8 mouse cellular contexts compared by ENCODE assay signal in genomic region chr2:75883543-75883942, GRCm38 (mm10). TPM values are rescaled to one million over a fixed set of nuclear protein-coding genes. Genes with fewer than 3 reads are reported as not detected.
DNase-seq lines count a peak whose midpoint lies in the region; ATAC-seq lines count a peak whose summit lies in the region.

No protein-coding gene starts in this region.

- H3K36me3 ChIP-seq in midbrain, embryonic 14.5 days (ENCODE audit: control insufficient read depth, insufficient read depth, low read length) = peaks cover 15% of the 10 kb centered on the region; the same call in 1 of the 2 replicates
- H3K36me3 ChIP-seq in midbrain, embryonic 16.5 days (ENCODE audit: control insufficient read depth, insufficient read depth, low read length) = no peaks in the 10 kb centered on the region
- H3K36me3 ChIP-seq in limb, embryonic 10.5 days = peaks cover 10% of the 10 kb centered on the region

- no peak overlapping the region for H3K4me3 ChIP-seq in midbrain, embryonic 14.5 days (replicated peaks; ENCODE audit: low read depth, low read length)
- no peak overlapping the region for H3K4me3 ChIP-seq in midbrain, embryonic 16.5 days (ENCODE audit: low read depth, low read length)
- H3K4me3 ChIP-seq in limb, embryonic 10.5 days = no peak overlapping the region

- peak; percentile 81 for DNase-seq in midbrain, embryonic 14.5 days
- peak; percentile 82 for DNase-seq in adipocyte (ENCODE audit: low spot score)
- peak; percentile 57 to 68 for DNase-seq in cerebellum, postnatal 36 days
- DNase-seq in heart, postnatal 36 days = peak; percentile 69 to 75
- peak; percentile 68 for DNase-seq in limb, embryonic 10.5 days (ENCODE audit: low spot score)
- DNase-seq in retina, embryonic 14.5 days (ENCODE audit: low spot score) = peak; percentile 81
- peak; percentile 42 to 48 for DNase-seq in thymus, postnatal 36 days

- no peaks in the 10 kb centered on the region for H3K27me3 ChIP-seq in midbrain, embryonic 14.5 days (ENCODE audit: control insufficient read depth, insufficient read depth, low read length)
- H3K27me3 ChIP-seq in midbrain, embryonic 16.5 days (ENCODE audit: control insufficient read depth, insufficient read depth, low read depth, low read length) = no peaks in the 10 kb centered on the region
- no peaks in the 10 kb centered on the region for H3K27me3 ChIP-seq in limb, embryonic 10.5 days (ENCODE audit: low read depth, poor library complexity, severe bottlenecking)

- WGBS in midbrain, embryonic 14.5 days = 74% methylated on average over 1 of the region's 1 CpGs
- 60% methylated on average over 1 of the region's 1 CpGs for WGBS in midbrain, embryonic 16.5 days
- WGBS in limb, embryonic 10.5 days = 63% methylated on average over 1 of the region's 1 CpGs

- no peak overlapping the region for H3K4me2 ChIP-seq in midbrain, embryonic 14.5 days (ENCODE audit: low read length)
- no peak overlapping the region for H3K4me2 ChIP-seq in midbrain, embryonic 16.5 days (ENCODE audit: low read length)

- no peaks in the 10 kb centered on the region for H3K9me3 ChIP-seq in midbrain, embryonic 14.5 days (ENCODE audit: control insufficient read depth, low read length)
- H3K9me3 ChIP-seq in midbrain, embryonic 16.5 days (replicated peaks; ENCODE audit: control insufficient read depth, low read length, poor library complexity, severe bottlenecking) = no peaks in the 10 kb centered on the region
- H3K9me3 ChIP-seq in limb, embryonic 10.5 days (replicated peaks) = no peaks in the 10 kb centered on the region

- intact Hi-C loops in heart, postnatal 36 days (cut with DNase I) = loop anchor here (1.0 kb wide), 2 partner anchors 81 to 187 kb away; no protein-coding TSS in a partner anchor

- H3K4me1 ChIP-seq in midbrain, embryonic 14.5 days (ENCODE audit: control insufficient read depth, insufficient read depth, low read length) = no peaks in the 10 kb centered on the region
- H3K4me1 ChIP-seq in midbrain, embryonic 16.5 days (ENCODE audit: control insufficient read depth, insufficient read depth, low read length) = no peaks in the 10 kb centered on the region
- peaks cover 4% of the 10 kb centered on the region; the same call in 1 of the 2 replicates for H3K4me1 ChIP-seq in limb, embryonic 10.5 days

- H3K27ac ChIP-seq in midbrain, embryonic 14.5 days (replicated peaks; ENCODE audit: low read depth, low read length) = no peak overlapping the region
- H3K27ac ChIP-seq in midbrain, embryonic 16.5 days (ENCODE audit: low read length) = no peak overlapping the region
- no peak overlapping the region for H3K27ac ChIP-seq in limb, embryonic 10.5 days

- no peak overlapping the region for H3K9ac ChIP-seq in midbrain, embryonic 14.5 days (replicated peaks; ENCODE audit: low read length)
- no peak overlapping the region for H3K9ac ChIP-seq in midbrain, embryonic 16.5 days (ENCODE audit: low read depth, low read length)

- ATAC-seq in midbrain, embryonic 14.5 days (ENCODE audit: low FRiP score, low TSS enrichment) = no peak
- no peak for ATAC-seq in midbrain, embryonic 16.5 days

RNA-seq across cellular contexts. Expression of gene Agps, which starts 51.6 kb away (rescaled TPM):
- polyA plus RNA-seq in midbrain, embryonic 14.5 days (2014; fragmentation: Nextera tagmentation; extraction: Ambion mirVana) = 32.8 and 38.0 TPM in 2 replicates
- polyA plus RNA-seq in midbrain, embryonic 16.5 days (2015; fragmentation: Nextera tagmentation; extraction: Ambion mirVana) = 26.5 and 26.7 TPM in 2 replicates
- 10 to 100 TPM; 26.6 to 34.3 TPM for total RNA-seq in heart, postnatal 36 days (2021)
- polyA plus RNA-seq in limb, embryonic 10.5 days (2016; fragmentation: Nextera tagmentation; extraction: Ambion mirVana) = 44.5 and 46.6 TPM in 2 replicates

RNA-seq across cellular contexts. Expression of gene Ttc30b, which starts 54.8 kb away (rescaled TPM):
- polyA plus RNA-seq in midbrain, embryonic 14.5 days (2014; fragmentation: Nextera tagmentation; extraction: Ambion mirVana) = 17.0 and 21.2 TPM in 2 replicates
- 21.4 and 22.7 TPM in 2 replicates for polyA plus RNA-seq in midbrain, embryonic 16.5 days (2015; fragmentation: Nextera tagmentation; extraction: Ambion mirVana)
- total RNA-seq in heart, postnatal 36 days (2021) = 10 to 100 TPM; 16.2 to 20.1 TPM
- 4.1 and 6.0 TPM in 2 replicates for polyA plus RNA-seq in limb, embryonic 10.5 days (2016; fragmentation: Nextera tagmentation; extraction: Ambion mirVana)
